Mouse (Mus musculus): ENCODE results near the gene Defb36. TPM values are rescaled to one million over a fixed set of nuclear protein-coding genes. Genes with fewer than 3 reads are reported as not detected.
A peak's percentile ranks its signal among the peaks of the same experiment; 100 is the strongest.

Gene Defb36
- total RNA-seq, 2 experiments from 2014 or later: not detected

GRCm38 (mm10) chr2:152622953-152623352 is 18.8 kb downstream of the Defb36 start, which contains the start of gene Defb25:
Gene Defb25, minus strand, starts transcription at chr2:152623053.
- DNase-seq: no peak

DNA sequence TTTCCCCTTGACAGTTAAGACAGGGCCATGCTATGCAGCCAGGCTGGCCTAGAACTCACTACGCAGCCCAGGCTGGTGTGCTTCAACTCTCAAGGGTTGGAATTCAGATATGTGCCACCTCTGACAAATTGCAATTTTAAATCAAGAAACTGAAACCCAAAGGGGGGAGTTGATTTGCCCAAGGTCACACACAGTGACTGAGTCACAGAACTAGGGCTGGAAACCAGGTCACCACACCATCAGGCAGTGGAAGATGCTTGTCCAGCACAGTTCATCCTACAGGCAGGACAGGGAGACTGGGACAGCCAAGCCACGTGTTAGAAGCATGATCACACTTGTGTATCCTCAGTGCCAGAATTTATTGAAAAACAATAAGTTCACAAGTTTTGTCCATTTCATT is 20.4 kb downstream of the Defb36 start:
- DNase-seq: no peak

- DNase-seq: no peak
Measured at GRCm38 (mm10) chr2:152625256-152625655, 21.1 kb downstream of the Defb36 start.

GRCm38 (mm10) chr2:152626774-152627591 is 22.9 kb downstream of the Defb36 start, which contains the start of gene Rem1:
Gene Rem1, plus strand, starts transcription at chr2:152626951.
- DNase-seq: no peak

DNA sequence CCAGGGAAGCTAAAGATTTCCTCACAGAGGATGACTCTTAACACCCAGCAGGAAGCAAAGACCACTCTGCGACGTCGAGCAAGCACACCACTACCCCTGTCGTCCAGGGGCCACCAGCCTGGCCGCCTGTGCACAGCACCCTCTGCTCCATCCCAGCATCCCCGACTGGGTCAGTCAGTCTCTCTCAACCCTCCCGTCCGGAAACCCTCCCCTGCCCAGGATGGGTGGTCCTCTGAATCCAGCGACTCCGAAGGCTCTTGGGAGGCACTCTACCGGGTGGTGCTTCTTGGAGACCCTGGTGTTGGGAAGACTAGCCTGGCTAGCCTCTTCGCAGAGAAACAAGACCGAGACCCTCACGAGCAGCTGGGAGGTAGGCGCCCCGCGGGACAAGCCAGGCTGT is 23.9 kb downstream of the Defb36 start:
- DNase-seq: no peak

DNA sequence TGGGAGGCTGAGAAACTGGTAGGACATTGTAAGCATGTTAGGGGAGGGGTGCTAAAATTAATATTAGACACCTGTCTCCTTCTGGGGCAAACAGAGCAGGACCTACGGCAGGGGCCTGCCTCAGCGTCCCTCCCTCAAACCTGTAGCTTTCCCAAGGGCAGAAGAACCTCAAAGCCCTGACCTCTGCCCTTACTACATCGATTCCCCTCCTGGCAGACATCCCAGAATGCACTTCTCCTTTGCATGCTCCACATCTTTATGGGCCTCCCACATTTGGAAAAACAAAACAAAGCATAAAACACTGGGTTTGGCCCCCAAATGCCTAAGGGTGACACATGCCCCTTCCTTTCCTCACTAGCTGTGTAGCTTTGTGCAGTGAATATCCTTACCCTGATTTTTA is 25.1 kb downstream of the Defb36 start:
- DNase-seq: no peak

- no peak for DNase-seq
Measured at GRCm38 (mm10) chr2:152629904-152630303, 25.8 kb downstream of the Defb36 start.

- no peak for DNase-seq
Measured at GRCm38 (mm10) chr2:152633334-152633733, 29.2 kb downstream of the Defb36 start.

DNA sequence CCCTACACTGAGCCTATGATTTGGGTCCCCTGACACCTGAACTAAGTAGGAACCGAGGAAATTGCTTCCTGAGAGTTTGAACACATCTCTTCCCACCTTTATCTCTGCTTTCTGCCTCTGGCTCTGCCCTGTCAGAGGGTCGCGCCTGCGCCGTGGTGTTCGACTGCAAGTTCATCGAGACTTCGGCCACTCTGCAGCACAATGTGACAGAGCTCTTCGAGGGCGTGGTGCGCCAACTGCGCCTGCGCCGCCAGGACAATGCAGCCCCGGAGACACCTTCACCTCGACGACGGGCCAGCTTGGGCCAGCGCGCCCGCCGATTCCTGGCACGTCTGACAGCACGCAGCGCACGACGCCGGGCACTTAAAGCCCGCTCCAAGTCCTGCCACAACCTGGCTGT is 30.2 kb downstream of the Defb36 start:
- DNase-seq: no peak

DNA sequence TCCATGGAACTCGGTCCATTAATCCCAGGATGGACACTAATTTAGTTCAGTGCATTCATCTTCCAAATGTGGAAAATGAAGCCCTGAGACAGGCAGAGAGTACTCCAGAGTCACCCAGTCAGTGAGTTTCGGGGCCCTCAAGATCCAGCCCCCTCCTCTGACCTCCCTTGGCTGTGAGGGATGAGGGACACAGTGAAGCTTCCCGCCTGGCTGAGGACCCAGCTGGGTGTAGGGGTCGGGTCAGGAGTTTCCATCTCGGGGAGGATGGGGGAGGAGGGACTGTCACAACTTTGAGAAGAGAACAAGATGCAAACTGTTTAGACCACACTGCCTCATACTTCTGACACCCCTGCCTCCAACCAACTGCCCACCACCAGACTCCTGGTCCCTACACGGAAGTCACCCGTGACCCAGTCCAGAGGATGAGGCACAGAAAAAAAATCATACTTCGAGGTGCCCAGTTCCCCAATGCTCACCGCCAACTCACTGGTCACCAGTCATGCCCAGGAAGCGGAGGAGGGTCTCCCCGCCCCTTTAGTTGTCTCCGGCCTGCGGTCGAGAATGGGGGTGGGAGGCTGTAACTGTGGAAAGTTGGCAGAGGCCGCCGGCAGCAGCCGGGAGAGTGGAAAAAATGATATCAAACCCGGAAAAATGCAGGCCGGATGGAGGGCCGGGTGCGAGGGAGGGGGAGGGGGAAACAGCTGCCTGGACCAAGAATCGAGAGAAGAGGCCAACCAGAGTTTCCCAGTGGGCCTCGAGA is 32.3 kb downstream of the Defb36 start:
- DNase-seq: no peak

- no peak for DNase-seq
Measured at GRCm38 (mm10) chr2:152637006-152637322, 32.8 kb downstream of the Defb36 start.

DNA sequence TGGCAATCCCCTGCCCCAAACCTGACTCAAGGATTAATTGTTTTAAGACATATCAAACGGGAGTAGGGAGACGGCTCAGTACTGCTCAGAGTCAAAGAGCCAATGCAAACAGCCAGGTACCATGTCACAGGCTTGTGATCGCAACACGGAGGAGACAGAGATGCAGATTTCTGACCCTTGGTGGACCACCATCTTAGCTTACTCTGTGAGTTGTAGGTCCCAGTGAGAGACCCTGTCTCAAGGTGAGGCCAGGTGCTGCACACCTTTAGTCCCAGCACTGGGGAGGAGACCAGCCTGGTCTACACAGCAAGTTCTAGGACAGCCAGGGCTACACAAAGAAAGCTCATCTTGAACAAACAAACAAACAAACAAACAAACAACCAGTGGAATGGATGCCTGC is 33.3 kb downstream of the Defb36 start:
- DNase-seq: no peak

DNA sequence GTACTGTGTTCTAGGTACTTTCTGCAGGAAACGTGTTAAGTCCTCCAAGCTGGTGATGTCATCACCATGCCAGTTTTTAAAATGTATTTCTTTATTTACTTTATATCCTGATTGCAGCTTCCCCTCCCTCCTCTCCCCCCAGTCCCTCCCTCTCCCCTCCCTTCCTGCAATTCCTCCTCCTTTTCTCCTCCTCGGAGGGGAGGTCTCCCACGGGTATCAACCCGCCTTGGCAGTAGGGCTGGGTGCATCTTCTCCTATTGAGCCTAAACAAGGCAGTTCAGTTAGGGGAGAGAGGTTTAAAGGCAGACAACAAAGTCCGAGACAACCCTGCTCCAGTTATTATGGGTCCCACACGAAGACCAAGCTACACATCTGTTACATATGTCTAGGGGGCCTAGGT is 34.7 kb downstream of the Defb36 start:
- no peak for DNase-seq

- DNase-seq: no peak
Measured at GRCm38 (mm10) chr2:152639406-152640113, 35.4 kb downstream of the Defb36 start.

DNA sequence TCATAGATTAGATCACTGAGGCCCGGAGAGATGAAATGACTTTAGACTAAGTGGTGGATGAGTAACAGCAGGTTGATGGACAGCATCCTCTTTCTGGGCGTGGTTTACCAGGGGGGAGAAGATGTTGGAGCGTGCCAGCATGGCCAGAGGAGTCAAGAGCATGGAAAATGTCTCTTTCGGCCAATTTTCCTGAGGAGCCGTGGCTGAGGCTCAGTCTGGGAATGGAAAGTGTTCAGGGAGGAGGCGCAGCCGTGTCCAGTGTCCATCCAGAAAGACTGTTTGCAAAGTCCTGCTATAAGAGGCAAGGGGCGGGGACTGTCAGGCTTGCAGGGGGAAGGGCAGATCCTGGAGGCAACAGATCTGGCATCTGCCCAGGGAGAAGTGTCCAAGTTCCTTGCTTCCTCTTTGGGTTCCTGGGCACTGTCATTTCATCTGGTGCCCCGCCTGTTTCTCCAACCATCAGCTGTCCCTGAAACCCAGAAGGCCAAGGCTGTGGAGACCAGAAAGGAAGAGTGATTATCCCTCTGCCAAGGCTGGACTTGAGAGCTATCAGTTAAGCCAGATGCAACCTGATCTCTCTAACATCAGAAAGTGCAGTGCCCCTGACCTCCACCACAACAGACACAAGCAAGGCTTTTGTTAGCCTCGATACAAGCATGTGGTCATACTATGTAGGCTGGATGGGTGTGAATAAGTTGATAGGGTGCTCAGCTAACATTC is 48.9 kb downstream of the Defb36 start:
- no peak for DNase-seq

DNA sequence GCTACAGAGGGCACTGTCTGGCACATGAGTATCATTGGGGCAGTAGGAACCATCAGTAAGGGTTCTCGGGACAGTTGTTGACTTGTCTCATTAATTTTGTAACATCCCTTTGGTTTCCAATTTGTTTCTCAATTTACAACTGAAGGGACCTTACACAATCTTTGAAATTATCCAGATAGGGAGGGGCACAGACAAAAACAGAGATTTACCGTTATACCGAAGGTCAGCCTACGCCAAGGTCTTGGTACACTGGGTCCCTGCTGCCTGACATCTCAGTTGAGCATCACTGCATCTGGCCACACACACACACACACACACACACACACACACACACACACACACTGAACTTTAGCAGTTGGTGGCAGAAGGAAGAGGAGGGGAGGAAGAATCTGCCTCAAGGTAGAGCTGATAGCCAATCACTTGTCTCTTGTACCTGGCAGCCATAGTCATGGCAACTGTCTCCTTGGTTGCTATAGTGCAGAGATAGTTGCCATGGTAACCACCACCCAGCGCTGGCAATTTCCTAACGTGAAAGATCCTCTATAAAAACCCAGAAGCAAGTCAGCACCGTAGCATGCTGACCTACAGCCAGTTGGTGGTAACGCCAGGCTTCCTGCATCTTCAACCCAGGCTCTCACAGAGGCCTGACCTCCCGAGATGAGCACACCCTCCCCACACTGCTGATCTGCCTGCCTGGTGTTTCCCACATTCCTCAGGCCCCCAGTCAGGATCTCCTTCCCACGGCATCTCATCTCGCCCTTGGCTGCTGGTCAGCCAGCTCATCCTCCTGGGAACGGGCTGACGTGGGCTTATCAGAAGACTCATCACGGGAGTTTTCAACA is 50.0 kb downstream of the Defb36 start:
- peak; percentile 52 to 68 for DNase-seq

- DNase-seq: no peak
Measured at GRCm38 (mm10) chr2:152657398-152657797, 53.3 kb downstream of the Defb36 start.

DNA sequence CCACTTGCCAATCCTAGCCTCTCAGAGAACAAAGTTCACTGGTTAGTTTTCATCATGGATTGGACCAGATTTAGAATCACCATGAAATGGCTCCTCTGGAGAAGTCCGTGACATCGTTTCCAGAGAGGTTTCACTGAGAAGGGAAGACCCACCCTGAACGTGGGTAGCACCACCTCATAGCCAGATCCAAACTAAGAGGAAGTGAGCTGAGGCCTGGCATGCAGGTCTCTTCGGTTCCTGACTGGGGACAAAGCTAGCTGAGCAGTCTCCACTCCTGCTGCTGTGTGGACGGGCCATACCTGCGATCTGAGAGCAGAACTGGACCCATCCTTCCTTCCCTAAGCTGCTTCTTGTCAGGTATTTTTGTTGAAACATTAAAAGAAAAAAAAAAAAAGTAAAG is 57.0 kb downstream of the Defb36 start:
- DNase-seq: no peak
